Mouse (Mus musculus) C2C12 (cell line): Measurements from ENCODE around the gene Stk25.

ENCODE experiments used
- CEBPB ChIP-seq: IDR thresholded peaks from one replicate; pipeline ENCODE4 v1.6.1; 2011; ENCODE audit warnings: low read depth, mild to moderate bottlenecking, control low read depth, moderate library complexity
- CTCF ChIP-seq: IDR thresholded peaks from one replicate; pipeline ENCODE4 v1.5.1; 2011; ENCODE audit not compliant: control insufficient read depth, insufficient read depth, insufficient read length
- FOSL1 ChIP-seq: IDR thresholded peaks from one replicate; pipeline ENCODE4 v1.8.0; 2011; ENCODE audit warnings: mild to moderate bottlenecking, low read length; ENCODE audit not compliant: poor library complexity, insufficient read depth, severe bottlenecking
- MAX ChIP-seq: IDR thresholded peaks from one replicate; pipeline ENCODE4 v1.6.1; 2011; ENCODE audit warnings: mild to moderate bottlenecking, control low read depth
- MYOD1 ChIP-seq: IDR thresholded peaks from one replicate; pipeline ENCODE4 v1.6.1; 2011; ENCODE audit warnings: low read depth; ENCODE audit not compliant: control insufficient read depth, insufficient read length
- MYOG ChIP-seq: IDR thresholded peaks from one replicate; pipeline ENCODE4 v1.6.1; 2011; ENCODE audit not compliant: control insufficient read depth, insufficient read length; ENCODE audit errors: extremely low read depth
- USF1 ChIP-seq: IDR thresholded peaks from one replicate; pipeline ENCODE4 v1.6.1; 2011; ENCODE audit warnings: low read depth, mild to moderate bottlenecking, control low read depth, moderate library complexity

GRCm38 (mm10) chr1:93588346-93588745 is 70.1 kb downstream of the Stk25 start:
- TF ChIP-seq CTCF (no peak), MAX (no peak), USF1 (no peak), CEBPB (no peak), MYOD1 (no peak), MYOG (no peak), FOSL1 (no peak)
